In the genomic region with DNA sequence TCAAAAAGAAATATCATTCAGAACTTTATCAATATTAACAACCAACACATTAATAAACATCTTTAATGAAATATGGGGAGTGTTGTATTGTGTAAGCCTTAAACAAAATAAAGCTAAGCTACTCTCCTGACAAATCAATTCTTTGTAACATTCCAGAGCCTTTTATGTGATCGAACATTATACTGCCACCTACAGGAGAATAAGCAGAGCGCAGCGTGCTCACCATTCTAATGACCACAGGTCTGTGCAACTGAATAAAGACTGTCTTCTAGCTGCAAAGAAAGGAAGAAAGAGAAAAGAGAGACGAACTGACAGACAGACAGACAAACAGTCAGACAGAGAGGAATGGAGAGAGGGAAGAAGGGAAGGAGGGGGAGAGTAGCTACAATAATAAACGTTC, we compare ENCODE assay signal across 9 mouse cellular contexts. TPM values are rescaled to one million over a fixed set of nuclear protein-coding genes. Genes with fewer than 3 reads are reported as not detected.
DNase-seq lines count a peak whose midpoint lies in the region; ATAC-seq and TF ChIP-seq lines count a peak whose summit lies in the region.
"Had no signal": no experiment of that assay in that cellular context is flagged by ENCODE, and none has a peak within 500 bp of the region (broad histone marks: within the 10 kb centered on the region; RNA-seq: fewer than 3 reads in every experiment).

No protein-coding gene starts in this region.

- TF ChIP-seq CTCF in C2C12 (IDR thresholded peaks at IDR 0.05; ENCODE audit: control insufficient read depth, insufficient read depth, insufficient read length), result peak; percentile 30

- no peak overlapping the region for H3K9ac ChIP-seq in embryonic facial prominence, embryonic 11.5 days (replicated peaks; ENCODE audit: low read length)
- H3K9ac ChIP-seq in midbrain, embryonic 13.5 days (replicated peaks), result no peak overlapping the region

- H3K4me2 ChIP-seq in embryonic facial prominence, embryonic 11.5 days (ENCODE audit: low read depth, low read length), result no peak overlapping the region
- no peak overlapping the region for H3K4me2 ChIP-seq in midbrain, embryonic 13.5 days (replicated peaks)

- H3K27ac ChIP-seq in embryonic facial prominence, embryonic 11.5 days (replicated peaks; ENCODE audit: low read depth, low read length), result no peak overlapping the region
- H3K27ac ChIP-seq in midbrain, embryonic 13.5 days, result no peak overlapping the region

- H3ac ChIP-seq in C2C12 (ENCODE audit: control insufficient read depth, insufficient read length, low read depth), result no peak overlapping the region

- no peaks in the 10 kb centered on the region for H3K27me3 ChIP-seq in C2C12 (ENCODE audit: control insufficient read depth, insufficient read depth, insufficient read length)
- H3K27me3 ChIP-seq in embryonic facial prominence, embryonic 11.5 days (ENCODE audit: control insufficient read depth, insufficient read depth, low read length), result no peaks in the 10 kb centered on the region
- no peaks in the 10 kb centered on the region for H3K27me3 ChIP-seq in midbrain, embryonic 13.5 days

- H3K4me1 ChIP-seq in embryonic facial prominence, embryonic 11.5 days (ENCODE audit: control insufficient read depth, insufficient read depth, low read length), result no peaks in the 10 kb centered on the region
- no peaks in the 10 kb centered on the region for H3K4me1 ChIP-seq in midbrain, embryonic 13.5 days (replicated peaks)

- DNase-seq in heart, postnatal 10 days, result peak; percentile 21 to 39
- DNase-seq in heart, postnatal 25 days (ENCODE audit: low spot score), result no peak
- DNase-seq in Muller cell, postnatal 12 days (ENCODE audit: inconsistent ontology term), result peak; percentile 36
- DNase-seq in embryonic facial prominence, embryonic 11.5 days (ENCODE audit: low spot score), result peak; percentile 73
- DNase-seq in large intestine, adult 2 months (ENCODE audit: low read depth, low spot score), result peak; percentile 27
- no peak for DNase-seq in urinary bladder, postnatal 25 days (ENCODE audit: low spot score)

- H3K79me2 ChIP-seq in C2C12 (ENCODE audit: control insufficient read depth, insufficient read depth), result no peaks in the 10 kb centered on the region

- no peaks in the 10 kb centered on the region for H3K9me3 ChIP-seq in embryonic facial prominence, embryonic 11.5 days (replicated peaks; ENCODE audit: control insufficient read depth, low read length)
- no peaks in the 10 kb centered on the region for H3K9me3 ChIP-seq in midbrain, embryonic 13.5 days

- H3K4me3 ChIP-seq in C2C12 (ENCODE audit: insufficient read depth, poor library complexity, severe bottlenecking), result no peak overlapping the region
- no peak overlapping the region for H3K4me3 ChIP-seq in embryonic facial prominence, embryonic 11.5 days (ENCODE audit: low read depth, low read length)
- no peak overlapping the region for H3K4me3 ChIP-seq in midbrain, embryonic 13.5 days (replicated peaks)

- no peaks in the 10 kb centered on the region for H3K36me3 ChIP-seq in C2C12 (ENCODE audit: control insufficient read depth, insufficient read depth)
- H3K36me3 ChIP-seq in embryonic facial prominence, embryonic 11.5 days (replicated peaks; ENCODE audit: control insufficient read depth, insufficient read depth, low read depth, low read length), result no peaks in the 10 kb centered on the region
- H3K36me3 ChIP-seq in midbrain, embryonic 13.5 days, result no peaks in the 10 kb centered on the region

- intact Hi-C loops in heart, postnatal 10 days (cut with DNase I), result no loop called here
- intact Hi-C loops in heart, postnatal 25 days (cut with DNase I), result loop anchor here (5.0 kb wide), 1 partner anchor 96 kb away; no protein-coding TSS in a partner anchor

- H3K79me3 ChIP-seq in C2C12 (ENCODE audit: low read depth), result no peaks in the 10 kb centered on the region

- no peak for ATAC-seq in embryonic facial prominence, embryonic 11.5 days (replicated peaks; ENCODE audit: insufficient number of reproducible peaks, low FRiP score, low TSS enrichment, low read depth)
- peak; percentile 48; the same call in 1 of the 2 replicates for ATAC-seq in midbrain, embryonic 13.5 days

- 19% methylated on average over 5 of the region's 5 CpGs for WGBS in embryonic facial prominence, embryonic 11.5 days
- 11% methylated on average over 5 of the region's 5 CpGs for WGBS in large intestine, adult 2 months
- 13% methylated on average over 5 of the region's 5 CpGs for WGBS in midbrain, embryonic 13.5 days

TF ChIP-seq in C2C12, 6 proteins besides CTCF, POLR2A, EP300 and RAD21:
- TF ChIP-seq MAX (IDR thresholded peaks at IDR 0.05), result peak; percentile 23
- no peak for TF ChIP-seq MYOD1 (IDR thresholded peaks at IDR 0.05; ENCODE audit: control insufficient read depth, insufficient read length, low read depth)

RNA-seq across cellular contexts. Expression of gene Siglecf, which starts 27.1 kb away (rescaled TPM):
- total RNA-seq in heart, postnatal 10 days (2021), result not detected
- not detected for total RNA-seq in heart, postnatal 25 days (2021)
- not detected for polyA plus RNA-seq in C2C12 (2012; fragmentation: generic; extraction: Trizol)
- polyA plus RNA-seq in embryonic facial prominence, embryonic 11.5 days (2014; fragmentation: Nextera tagmentation; extraction: Ambion mirVana), result 0.10 TPM in 1 of 2 replicates, not detected in the other
- 2.0 and 5.1 TPM in 2 replicates for polyA plus RNA-seq in large intestine, adult 2 months (2012; rRNA removed)
- polyA plus RNA-seq in midbrain, embryonic 13.5 days (2015; fragmentation: Nextera tagmentation; extraction: Ambion mirVana), result 0.12 and 0.22 TPM in 2 replicates

RNA-seq across cellular contexts. Expression of gene Siglecg, which starts 29.8 kb away (rescaled TPM):
- total RNA-seq in heart, postnatal 10 days (2021), result under 1 TPM; 0.14 to 0.20 TPM
- total RNA-seq in heart, postnatal 25 days (2021), result under 1 TPM; 0.13 to 0.14 TPM
- polyA plus RNA-seq in C2C12 (2012; fragmentation: generic; extraction: Trizol), result 1.6 TPM
- 0.07 and 0.08 TPM in 2 replicates for polyA plus RNA-seq in embryonic facial prominence, embryonic 11.5 days (2014; fragmentation: Nextera tagmentation; extraction: Ambion mirVana)
- 12.5 and 15.7 TPM in 2 replicates for polyA plus RNA-seq in large intestine, adult 2 months (2012; rRNA removed)
- 0.08 TPM in 1 of 2 replicates, not detected in the other for polyA plus RNA-seq in midbrain, embryonic 13.5 days (2015; fragmentation: Nextera tagmentation; extraction: Ambion mirVana)

RNA-seq across cellular contexts. Expression of gene Lim2, which starts 49.2 kb away (rescaled TPM):
- not detected for total RNA-seq in heart, postnatal 10 days (2021)
- total RNA-seq in heart, postnatal 25 days (2021), result not detected
- 0.01 TPM for polyA plus RNA-seq in C2C12 (2012; fragmentation: generic; extraction: Trizol)
- 0.24 and 2.4 TPM in 2 replicates for polyA plus RNA-seq in embryonic facial prominence, embryonic 11.5 days (2014; fragmentation: Nextera tagmentation; extraction: Ambion mirVana)
- not detected in 2 replicates for polyA plus RNA-seq in large intestine, adult 2 months (2012; rRNA removed)
- polyA plus RNA-seq in midbrain, embryonic 13.5 days (2015; fragmentation: Nextera tagmentation; extraction: Ambion mirVana), result not detected in 2 replicates
- polyA plus RNA-seq: lung, embryonic 16.5 days had no signal

RNA-seq across cellular contexts. Expression of gene Nkg7, which starts 58.6 kb away (rescaled TPM):
- total RNA-seq in heart, postnatal 10 days (2021), result not detected
- total RNA-seq in heart, postnatal 25 days (2021), result not detected
- polyA plus RNA-seq in C2C12 (2012; fragmentation: generic; extraction: Trizol), result 0.08 TPM
- polyA plus RNA-seq in embryonic facial prominence, embryonic 11.5 days (2014; fragmentation: Nextera tagmentation; extraction: Ambion mirVana), result 0.43 and 0.45 TPM in 2 replicates
- polyA plus RNA-seq in large intestine, adult 2 months (2012; rRNA removed), result 23.8 and 26.9 TPM in 2 replicates
- not detected in 2 replicates for polyA plus RNA-seq in midbrain, embryonic 13.5 days (2015; fragmentation: Nextera tagmentation; extraction: Ambion mirVana)

Comparison
In these comparisons a context has a peak if more than half of its experiments do, and no peak if none do; other contexts are left out.
1. DNase-seq: peak in heart, postnatal 10 days (2 of 2), Muller cell, postnatal 12 days (single experiment), embryonic facial prominence, embryonic 11.5 days (single experiment) and large intestine, adult 2 months (single experiment); none in heart, postnatal 25 days (single experiment) and urinary bladder, postnatal 25 days (single experiment).